Mouse (Mus musculus): ENCODE data around the gene Hoxd12.

The Hoxd12 gene

GRCm38 (mm10) chr2:74681594-74682531 is 7.0 kb downstream of the Hoxd12 start:
- no peak for DNase-seq (ENCODE audit: low spot score)

GRCm38 (mm10) chr2:74682796-74683195 is 8.0 kb downstream of the Hoxd12 start:
- DNase-seq (ENCODE audit: low spot score): no peak

- DNase-seq (ENCODE audit: low spot score): no peak
Observed at GRCm38 (mm10) chr2:74683471-74683951, 8.7 kb downstream of the Hoxd12 start.

GRCm38 (mm10) chr2:74684106-74684505 is 9.3 kb downstream of the Hoxd12 start:
- DNase-seq (ENCODE audit: low spot score): no peak

GRCm38 (mm10) chr2:74685059-74685603 is 10.3 kb downstream of the Hoxd12 start:
- DNase-seq (ENCODE audit: low spot score): no peak

GRCm38 (mm10) chr2:74686301-74686987 is 11.6 kb downstream of the Hoxd12 start:
- no peak for DNase-seq (ENCODE audit: low spot score)

- DNase-seq (ENCODE audit: low spot score): no peak
Observed at GRCm38 (mm10) chr2:74686988-74687697, 12.3 kb downstream of the Hoxd12 start.

GRCm38 (mm10) chr2:74687698-74688555 is 13.1 kb downstream of the Hoxd12 start:
- DNase-seq (ENCODE audit: low spot score): no peak

- DNase-seq (ENCODE audit: low spot score): no peak
Observed at GRCm38 (mm10) chr2:74688795-74689573, 14.2 kb downstream of the Hoxd12 start.

- no peak for DNase-seq (ENCODE audit: low spot score)
Observed at GRCm38 (mm10) chr2:74689574-74690337, 14.9 kb downstream of the Hoxd12 start.

GRCm38 (mm10) chr2:74690338-74690716 is 15.5 kb downstream of the Hoxd12 start:
- DNase-seq (ENCODE audit: low spot score): no peak

GRCm38 (mm10) chr2:74691022-74691951 is 16.5 kb downstream of the Hoxd12 start, which contains the start of gene Hoxd10:
TSS of gene Hoxd10 (plus strand) at chr2:74691924.
- peak; percentile 37 for DNase-seq (ENCODE audit: low spot score)

GRCm38 (mm10) chr2:74691995-74692807 is 17.4 kb downstream of the Hoxd12 start:
- DNase-seq (ENCODE audit: low spot score): no peak

GRCm38 (mm10) chr2:74692808-74693431 is 18.1 kb downstream of the Hoxd12 start:
- DNase-seq (ENCODE audit: low spot score): no peak

- DNase-seq (ENCODE audit: low spot score): no peak
Observed at GRCm38 (mm10) chr2:74693432-74693827, 18.6 kb downstream of the Hoxd12 start.

- DNase-seq (ENCODE audit: low spot score): no peak
Observed at GRCm38 (mm10) chr2:74694066-74694465, 19.3 kb downstream of the Hoxd12 start.

GRCm38 (mm10) chr2:74695383-74695782 is 20.6 kb downstream of the Hoxd12 start:
- DNase-seq (ENCODE audit: low spot score): no peak
